Mouse (Mus musculus): Measurements from ENCODE around the gene 1300017J02Rik. TPM values are rescaled to one million over a fixed set of nuclear protein-coding genes. Genes with fewer than 3 reads are reported as not detected.

Gene 1300017J02Rik
- total and polyA plus RNA-seq, 2 experiments from 2014 or later: 0.31 to 0.50 TPM

DNA sequence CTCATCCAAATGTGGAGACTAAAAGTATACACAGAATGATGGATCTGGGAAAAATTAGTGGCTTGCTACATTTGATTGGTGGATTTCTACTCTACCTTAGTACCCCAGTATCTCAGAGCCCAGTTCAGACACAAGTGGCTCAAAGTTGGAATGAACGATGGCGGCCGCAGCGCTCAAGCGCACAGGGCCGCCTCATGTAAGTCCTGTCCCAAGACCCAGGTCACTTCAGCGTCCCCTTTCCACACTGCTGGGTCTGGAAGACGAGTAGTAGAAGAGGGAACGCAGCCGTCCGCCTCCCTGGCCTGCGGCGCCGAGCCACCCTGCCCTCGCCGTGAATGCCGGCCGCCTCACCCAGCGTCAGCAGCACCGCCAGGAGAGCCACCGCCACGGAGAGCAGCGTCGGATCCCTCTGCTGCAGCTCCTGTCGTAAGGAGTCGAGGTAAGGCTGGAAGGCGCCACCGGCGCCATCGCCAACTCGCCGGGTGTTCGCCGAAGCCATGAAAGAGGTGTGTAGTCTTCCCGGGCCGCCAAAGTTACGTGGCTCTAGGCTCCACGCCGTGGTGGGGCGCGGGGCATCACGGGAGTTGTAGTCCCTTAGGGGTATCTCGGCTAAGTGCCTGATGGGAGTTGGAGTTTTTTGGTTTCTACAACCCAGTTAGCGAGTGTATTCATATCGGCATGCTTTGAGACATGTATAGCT, 103.2 kb downstream of the 1300017J02Rik start, which contains the start of gene Srprb:
TSS of gene Srprb (minus strand) at position 577 of the 700 bp plus-strand sequence.
- DNase-seq (ENCODE audit: low spot score): peak; percentile 97
- no peaks in the 10 kb centered on the region for H3K9me3 ChIP-seq (ENCODE audit: low read length)
- peaks cover 11% of the 10 kb centered on the region for H3K36me3 ChIP-seq (ENCODE audit: insufficient read depth, low read length)
- under 1% methylated on average over 45 of the region's 45 CpGs for WGBS
- no peaks in the 10 kb centered on the region for H3K4me1 ChIP-seq (ENCODE audit: insufficient read depth, low read length)
- peak within 1 kb of the TSS; percentile 74 for H3K4me3 ChIP-seq (ENCODE audit: low read length)
- H3K9ac ChIP-seq (replicated peaks; ENCODE audit: low read length): peak within 1 kb of the TSS; percentile 68
- ATAC-seq: peak; percentile 97
- H3K27me3 ChIP-seq (ENCODE audit: insufficient read depth, low read length): no peaks in the 10 kb centered on the region
- no peak for TF ChIP-seq CTCF (IDR thresholded peaks at IDR 0.05; ENCODE audit: low read depth)
- peak within 1 kb of the TSS; percentile 60 for H3K4me2 ChIP-seq (ENCODE audit: low read depth, low read length)
- H3K27ac ChIP-seq: peak within 1 kb of the TSS; percentile 76

Other genes with a start within 250 kb of the 1300017J02Rik start
- 210 and 223 TPM in 2 replicates for gene Rab6b, start 193.3 kb downstream of the 1300017J02Rik start, total RNA-seq (2014; rRNA removed)
- 139 and 155 TPM in 2 replicates for gene Rab6b, start 193.3 kb downstream of the 1300017J02Rik start, polyA plus RNA-seq (2015; fragmentation: Nextera tagmentation; extraction: Ambion mirVana)
- gene Srprb, start 102.9 kb downstream of the 1300017J02Rik start, total RNA-seq (2014; rRNA removed): 55.3 and 58.1 TPM in 2 replicates
- gene Srprb, start 102.9 kb downstream of the 1300017J02Rik start, polyA plus RNA-seq (2015; fragmentation: Nextera tagmentation; extraction: Ambion mirVana): 43.1 and 44.3 TPM in 2 replicates
- 0.99 and 3.7 TPM in 2 replicates for gene Gm20425, start 74.8 kb downstream of the 1300017J02Rik start, total RNA-seq (2014; rRNA removed)
- 3.3 and 5.2 TPM in 2 replicates for gene Gm20425, start 74.8 kb downstream of the 1300017J02Rik start, polyA plus RNA-seq (2015; fragmentation: Nextera tagmentation; extraction: Ambion mirVana)
- 20.2 and 44.2 TPM in 2 replicates for gene Trf, start 74.6 kb downstream of the 1300017J02Rik start, total RNA-seq (2014; rRNA removed)
- 42.1 and 45.4 TPM in 2 replicates for gene Trf, start 74.6 kb downstream of the 1300017J02Rik start, polyA plus RNA-seq (2015; fragmentation: Nextera tagmentation; extraction: Ambion mirVana)
- gene Topbp1, start 133 bp upstream of the 1300017J02Rik start, total RNA-seq (2014; rRNA removed): 24.9 and 26.0 TPM in 2 replicates
- gene Topbp1, start 133 bp upstream of the 1300017J02Rik start, polyA plus RNA-seq (2015; fragmentation: Nextera tagmentation; extraction: Ambion mirVana): 20.3 and 21.3 TPM in 2 replicates
- 85.7 and 111 TPM in 2 replicates for gene Cdv3, start 60.8 kb upstream of the 1300017J02Rik start, total RNA-seq (2014; rRNA removed)
- gene Cdv3, start 60.8 kb upstream of the 1300017J02Rik start, polyA plus RNA-seq (2015; fragmentation: Nextera tagmentation; extraction: Ambion mirVana): 90.5 and 97.5 TPM in 2 replicates
- 1.8 and 4.2 TPM in 2 replicates for gene Bfsp2, start 175.3 kb upstream of the 1300017J02Rik start, total RNA-seq (2014; rRNA removed)
- gene Bfsp2, start 175.3 kb upstream of the 1300017J02Rik start, polyA plus RNA-seq (2015; fragmentation: Nextera tagmentation; extraction: Ambion mirVana): 7.7 and 8.7 TPM in 2 replicates